Mouse (Mus musculus) lung, adult 18-20 months (tissue): ENCODE data around the gene Gm19965.

Experiments
- DNase-seq, 2 experiments: peaks; one replicate each; pipeline ENCODE4 v3.0.0; 2022; ENCODE audit warnings: mixed read lengths in 2 of 2

The Gm19965 gene

DNA sequence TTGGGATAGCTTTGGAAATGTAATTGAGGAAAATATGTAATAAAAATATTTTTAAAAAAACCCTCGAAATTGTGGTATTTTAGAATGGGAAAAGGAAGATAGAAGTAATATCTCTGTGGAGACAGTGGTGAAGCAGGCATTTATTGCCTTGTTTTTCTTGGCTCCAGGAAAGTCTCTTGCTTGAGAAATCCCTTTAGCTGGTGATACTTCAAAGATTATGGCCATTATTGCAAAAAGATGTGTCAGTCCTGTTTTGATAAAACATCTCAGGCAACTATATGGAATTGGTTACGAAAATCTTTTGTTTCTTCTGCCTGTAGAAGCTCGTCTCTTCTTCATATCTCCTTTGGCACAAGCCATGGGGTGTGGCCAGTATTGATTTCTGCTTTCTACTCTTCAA is at the start of gene Gm19965:
Gene Gm19965 (plus strand): TSS at position 301 of the 400 bp plus-strand sequence.
- no peak for DNase-seq

GRCm38 (mm10) chr1:116782471-116782989 is 20.3 kb upstream of the Gm19965 start:
- no peak for DNase-seq
